Mouse (Mus musculus) kidney, postnatal 4 days (tissue): ENCODE measurements around the gene Ahrr.
A peak's percentile ranks its signal among the peaks of the same experiment; 100 is the strongest.

Source experiments
- DNase-seq, 2 experiments: peaks; one replicate each; pipeline ENCODE4 v3.0.0; 2021; ENCODE audit warnings: mixed read lengths in 2 of 2

Ahrr gene

GRCm38 (mm10) chr13:74237574-74237973 is 54.6 kb downstream of the Ahrr start:
- no peak for DNase-seq

- DNase-seq, result no peak
These were observed 71.5 kb downstream of the Ahrr start for GRCm38 (mm10) chr13:74220659-74221058.

DNA sequence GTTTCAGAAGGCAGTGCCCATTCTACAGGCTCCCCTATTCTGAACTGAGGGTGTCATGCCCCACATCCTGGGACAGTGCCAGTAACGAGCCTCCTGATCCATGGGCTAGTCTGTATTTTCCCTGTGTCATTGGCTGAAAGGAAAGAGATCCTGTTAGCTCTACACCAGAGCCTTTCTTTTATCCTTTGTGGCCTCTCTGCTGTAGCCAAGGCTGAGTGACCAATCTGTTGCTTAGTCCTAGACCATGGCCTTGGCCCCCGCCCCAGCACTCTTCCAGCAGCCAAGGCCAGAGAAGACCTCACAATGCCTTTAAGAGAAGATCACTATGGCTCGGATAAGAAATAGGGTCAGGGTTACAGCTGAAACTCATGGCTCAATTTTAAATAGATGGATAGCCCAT is 73.7 kb downstream of the Ahrr start:
- DNase-seq, result no peak

DNA sequence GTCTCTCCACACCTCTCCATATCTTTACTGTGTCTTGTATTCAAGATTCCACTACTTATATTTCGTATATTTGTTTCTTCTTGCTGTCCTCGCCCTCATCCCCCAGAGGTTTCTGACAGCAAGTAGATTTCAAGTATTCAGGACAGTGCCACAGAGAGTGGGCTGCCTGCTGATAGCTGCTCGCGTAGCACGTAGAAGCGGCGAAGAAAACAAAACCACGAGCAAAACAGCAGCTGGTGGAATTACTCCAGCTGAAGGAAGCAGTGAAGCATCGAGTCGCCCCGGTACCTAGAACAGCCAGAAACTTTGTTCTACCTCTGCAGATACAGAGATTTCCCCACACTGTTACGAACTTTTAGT is 83.2 kb downstream of the Ahrr start:
- DNase-seq, result peak; percentile 30 to 45

GRCm38 (mm10) chr13:74208317-74208985 is 83.7 kb downstream of the Ahrr start, which contains the start of gene Exoc3:
Exoc3 (minus strand) TSS chr13:74208732.
- peak; percentile 92 to 95 for DNase-seq

GRCm38 (mm10) chr13:74196451-74196850 is 95.7 kb downstream of the Ahrr start:
- DNase-seq, result no peak

GRCm38 (mm10) chr13:74192613-74193012 is 99.5 kb downstream of the Ahrr start:
- DNase-seq, result peak; percentile 11 to 31

GRCm38 (mm10) chr13:74183011-74183695 is 109.0 kb downstream of the Ahrr start:
- no peak for DNase-seq

GRCm38 (mm10) chr13:74172036-74172435 is 120.1 kb downstream of the Ahrr start:
- DNase-seq, result no peak

DNA sequence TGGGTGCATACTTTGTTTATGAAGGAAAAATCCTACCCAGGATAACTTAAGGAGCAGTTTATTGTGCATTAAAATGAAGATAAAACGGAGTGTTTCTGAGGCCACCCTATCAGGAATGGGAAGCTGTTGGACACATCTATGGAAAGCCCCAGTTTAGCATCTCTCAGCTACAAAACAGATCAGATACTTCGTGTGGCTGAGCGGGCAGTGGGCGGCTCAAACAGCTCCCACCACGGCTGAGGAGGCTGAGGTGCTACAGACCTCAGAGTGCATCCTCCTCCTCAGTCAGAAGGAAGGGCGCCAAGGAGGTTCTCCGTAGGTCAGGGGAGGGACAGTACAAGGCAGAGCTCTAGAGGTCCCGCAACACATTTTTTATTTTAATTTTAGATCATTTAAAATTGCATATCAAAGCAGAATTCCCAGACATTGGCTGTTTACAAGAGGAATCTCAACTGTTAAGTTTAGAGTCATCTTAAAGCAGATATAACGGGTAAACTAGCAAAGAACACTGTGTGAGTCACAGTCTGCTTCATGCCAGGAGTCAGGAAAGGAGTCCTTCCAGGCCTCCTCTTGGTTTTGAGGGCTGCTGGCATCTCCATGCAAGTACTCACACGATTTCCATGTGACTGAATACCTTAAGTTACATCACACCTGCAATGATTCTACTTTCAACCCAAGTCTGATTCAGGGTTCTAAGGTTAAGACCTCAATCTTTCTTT is 122.5 kb downstream of the Ahrr start:
- DNase-seq, result no peak

- DNase-seq, result peak in 1 of 2 experiments; percentile 10
These were observed 124.6 kb downstream of the Ahrr start for GRCm38 (mm10) chr13:74167492-74167891.

DNA sequence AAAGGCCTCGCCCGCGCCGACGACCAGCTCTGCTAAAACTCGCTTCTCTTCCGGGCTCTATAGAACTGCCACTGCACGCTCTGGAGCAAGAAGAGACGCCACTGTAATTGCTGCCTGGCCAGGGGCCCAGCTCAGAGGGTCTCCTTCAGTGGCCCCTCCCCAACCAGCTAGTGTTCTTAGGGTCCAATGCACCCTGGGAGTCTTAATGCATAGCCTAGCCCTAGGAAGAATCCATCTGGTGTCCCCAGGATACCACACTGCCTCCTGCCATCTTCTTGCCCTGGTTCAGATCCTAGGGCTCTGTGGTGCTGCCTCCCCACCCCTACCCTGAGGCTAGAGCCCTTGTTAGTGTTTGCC is 125.1 kb downstream of the Ahrr start:
- DNase-seq, result no peak

DNA sequence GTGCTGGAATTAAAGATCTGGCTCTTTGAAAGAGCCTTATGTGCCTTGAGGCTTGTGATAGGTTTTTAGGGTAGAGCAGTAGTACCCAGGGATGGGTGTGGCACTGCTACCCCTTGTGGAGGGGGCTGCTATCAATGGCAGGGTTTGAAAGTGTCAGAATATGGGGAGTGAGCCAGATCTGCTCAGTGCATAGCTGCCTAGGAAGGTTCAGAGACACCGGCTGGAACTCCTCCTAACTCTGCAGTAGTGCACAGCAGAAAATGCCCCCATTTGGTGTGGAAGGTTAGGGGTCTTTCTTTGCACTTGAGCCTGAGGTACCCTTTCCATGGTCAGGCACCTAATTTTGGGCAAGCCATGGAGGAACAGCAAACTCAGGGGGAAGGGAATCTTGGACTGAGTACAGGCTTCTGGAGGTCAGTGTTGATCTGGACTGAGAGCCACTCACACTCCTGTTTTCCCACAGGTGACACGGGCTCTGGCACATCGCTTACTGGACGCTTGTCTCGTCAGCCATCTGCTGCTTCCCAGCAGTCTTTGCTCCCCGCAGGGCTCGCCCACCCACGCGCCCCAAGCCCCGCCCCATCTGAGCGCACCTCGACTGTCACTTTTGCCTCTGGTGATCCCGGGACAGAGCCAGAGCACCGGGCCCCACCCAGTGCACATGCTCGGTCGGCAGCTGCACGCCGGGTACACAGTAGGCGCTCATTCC is 125.6 kb downstream of the Ahrr start:
- peak; percentile 67 to 74 for DNase-seq
